Mouse (Mus musculus): ENCODE results near the gene Qprt.

DNA sequence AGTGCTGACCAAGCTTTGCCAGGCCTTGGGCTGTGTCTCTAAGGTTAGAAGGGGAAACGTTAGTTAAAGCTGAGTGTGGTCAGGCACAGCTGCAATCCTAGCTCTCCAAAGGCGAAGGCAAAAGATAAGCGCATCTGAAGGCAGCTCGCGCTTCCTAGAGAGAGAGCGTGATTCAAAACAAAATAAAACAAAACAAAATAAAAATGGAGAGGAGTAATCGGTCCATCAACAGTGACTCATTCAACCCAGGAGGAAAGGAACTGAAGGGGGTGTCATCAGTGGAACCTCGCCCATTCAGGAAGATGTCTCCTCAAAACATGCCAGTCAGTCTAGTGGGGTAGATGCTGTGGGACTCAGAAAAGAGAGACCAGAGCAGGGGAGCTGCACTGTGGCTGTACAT is 39.8 kb downstream of the Qprt start:
- TF ChIP-seq CTCF (IDR thresholded peaks at IDR 0.05; ENCODE audit: insufficient read depth, low read length) = no peak
- TF ChIP-seq POLR2A (IDR thresholded peaks at IDR 0.05; ENCODE audit: borderline replicate concordance, extremely low read depth, low read depth, low read length) = no peak
